Mouse (Mus musculus) T-helper 2 cell (primary cell): ENCODE measurements around the gene Nfia.

Experiments
- in situ Hi-C: fragments of 300-600 bp; cut with MboI, MseI; formaldehyde crosslinking; loops from one replicate; pipeline ENCODE4 v1.15.1; 2025; ENCODE audit warnings: high pct_unique_total_duplicates

The Nfia gene

GRCm38 (mm10) chr4:97866463-97866862 lies 93.9 kb downstream of the Nfia start:
- in situ Hi-C loops, result no loop called here

GRCm38 (mm10) chr4:97868307-97868937 lies 95.9 kb downstream of the Nfia start:
- in situ Hi-C loops, result no loop called here

GRCm38 (mm10) chr4:97868938-97869440 lies 96.5 kb downstream of the Nfia start:
- in situ Hi-C loops, result no loop called here

GRCm38 (mm10) chr4:97869451-97869850 lies 96.9 kb downstream of the Nfia start:
- in situ Hi-C loops, result no loop called here

- in situ Hi-C loops, result no loop called here
Observed at GRCm38 (mm10) chr4:97871770-97872439, 99.4 kb downstream of the Nfia start.

GRCm38 (mm10) chr4:97874916-97875315 lies 102.4 kb downstream of the Nfia start:
- in situ Hi-C loops, result no loop called here

GRCm38 (mm10) chr4:97875901-97876300 lies 103.4 kb downstream of the Nfia start:
- in situ Hi-C loops, result no loop called here

- in situ Hi-C loops, result no loop called here
Observed at GRCm38 (mm10) chr4:97879696-97880095, 107.2 kb downstream of the Nfia start.

GRCm38 (mm10) chr4:97880120-97881055 lies 107.9 kb downstream of the Nfia start:
- in situ Hi-C loops, result no loop called here

- in situ Hi-C loops, result no loop called here
Observed at GRCm38 (mm10) chr4:97885574-97885973, 113.0 kb downstream of the Nfia start.

GRCm38 (mm10) chr4:97886220-97886619 lies 113.7 kb downstream of the Nfia start:
- in situ Hi-C loops, result no loop called here

GRCm38 (mm10) chr4:97887228-97887627 lies 114.7 kb downstream of the Nfia start:
- in situ Hi-C loops, result no loop called here

GRCm38 (mm10) chr4:97891063-97891462 lies 118.5 kb downstream of the Nfia start:
- in situ Hi-C loops, result no loop called here

- in situ Hi-C loops, result no loop called here
Observed at GRCm38 (mm10) chr4:97891611-97892010, 119.1 kb downstream of the Nfia start.

GRCm38 (mm10) chr4:97893915-97894884 lies 121.7 kb downstream of the Nfia start:
- in situ Hi-C loops, result no loop called here

- in situ Hi-C loops, result no loop called here
Observed at GRCm38 (mm10) chr4:97895940-97896339, 123.4 kb downstream of the Nfia start.

- in situ Hi-C loops, result no loop called here
Observed at GRCm38 (mm10) chr4:97900256-97900944, 127.9 kb downstream of the Nfia start.

GRCm38 (mm10) chr4:97905826-97906225 lies 133.3 kb downstream of the Nfia start:
- in situ Hi-C loops, result no loop called here

- in situ Hi-C loops, result no loop called here
Observed at GRCm38 (mm10) chr4:97908576-97909147, 136.1 kb downstream of the Nfia start.
